Mouse (Mus musculus): ENCODE measurements at regions not wholly inside any gene's neighbourhood (a gene's known extent, or its start where the extent isn't known, plus 50 kb on each side); places are given as distances from the start of the nearest gene placed in this dataset.

GRCm38 (mm10) chr3:19059906-19060870, 568.3 kb downstream of the 1700064H15Rik start:
- H3K9ac ChIP-seq = no peak overlapping the region
- no peaks in the 10 kb centered on the region for H3K27me3 ChIP-seq (ENCODE audit: insufficient read depth, low read length)
- WGBS = 30% methylated on average over 15 of the region's 17 CpGs
- H3K4me2 ChIP-seq (ENCODE audit: low read depth) = no peak overlapping the region
- ATAC-seq (peak; percentile 30; the same call in 1 of the 2 replicates), DNase-seq (peak; percentile 24)
- H3K27ac ChIP-seq (ENCODE audit: low read depth, low read length) = 0 out of 2 replicates have a peak overlapping the region, but pooled peaks have one; percentile 35
- no peaks in the 10 kb centered on the region for H3K36me3 ChIP-seq (ENCODE audit: insufficient read depth)
- H3K9me3 ChIP-seq (ENCODE audit: low read length) = no peaks in the 10 kb centered on the region
- TF ChIP-seq CTCF (IDR thresholded peaks at IDR 0.05; ENCODE audit: low read depth) = no peak
- 0 out of 2 replicates have a peak, but pooled peaks cover 4% of the 10 kb centered on the region for H3K4me1 ChIP-seq (ENCODE audit: insufficient read depth)
- no peak overlapping the region for H3K4me3 ChIP-seq (ENCODE audit: low read depth, low read length)

- Histone ChIP-seq H3K9ac (no peak overlapping the region), H3K4me2 (ENCODE audit: low read depth) (no peak overlapping the region), H3K9me3 (ENCODE audit: low read length) (no peaks in the 10 kb centered on the region), H3K27ac (ENCODE audit: low read depth, low read length) (no peak overlapping the region), H3K27me3 (ENCODE audit: insufficient read depth, low read length) (no peaks in the 10 kb centered on the region), H3K4me1 (ENCODE audit: insufficient read depth) (0 out of 2 replicates have a peak, but pooled peaks cover 4% of the 10 kb centered on the region), H3K36me3 (ENCODE audit: insufficient read depth) (no peaks in the 10 kb centered on the region), H3K4me3 (ENCODE audit: low read depth, low read length) (no peak overlapping the region)
- 41% methylated on average over 12 of the region's 14 CpGs for WGBS
- TF ChIP-seq CTCF (IDR thresholded peaks at IDR 0.05; ENCODE audit: low read depth) = no peak
- ATAC-seq (peak; percentile 65), DNase-seq (no peak)
These were observed 566.8 kb downstream of the 1700064H15Rik start for GRCm38 (mm10) chr3:19061488-19062248.

GRCm38 (mm10) chr3:19062249-19062859, 566.1 kb downstream of the 1700064H15Rik start:
- H3K36me3 ChIP-seq (ENCODE audit: insufficient read depth) = no peaks in the 10 kb centered on the region
- WGBS = 35% methylated on average over 6 of the region's 6 CpGs
- no peak overlapping the region for H3K9ac ChIP-seq
- H3K4me2 ChIP-seq (ENCODE audit: low read depth) = no peak overlapping the region
- H3K4me1 ChIP-seq (ENCODE audit: insufficient read depth) = 0 out of 2 replicates have a peak, but pooled peaks cover 4% of the 10 kb centered on the region
- no peak overlapping the region for H3K27ac ChIP-seq (ENCODE audit: low read depth, low read length)
- DNase-seq = peak; percentile 90
- H3K4me3 ChIP-seq (ENCODE audit: low read depth, low read length) = no peak overlapping the region
- H3K9me3 ChIP-seq (ENCODE audit: low read length) = no peaks in the 10 kb centered on the region
- TF ChIP-seq CTCF (IDR thresholded peaks at IDR 0.05; ENCODE audit: low read depth) = peak; percentile 76
- H3K27me3 ChIP-seq (ENCODE audit: insufficient read depth, low read length) = no peaks in the 10 kb centered on the region
- ATAC-seq = peak; percentile 57

- WGBS = 88% methylated on average over 3 of the region's 3 CpGs
- Histone ChIP-seq H3K4me2 (ENCODE audit: low read depth) (no peak overlapping the region), H3K9me3 (ENCODE audit: low read length) (no peaks in the 10 kb centered on the region), H3K27me3 (ENCODE audit: insufficient read depth, low read length) (no peaks in the 10 kb centered on the region), H3K27ac (ENCODE audit: low read depth, low read length) (no peak overlapping the region), H3K9ac (no peak overlapping the region), H3K36me3 (ENCODE audit: insufficient read depth) (no peaks in the 10 kb centered on the region), H3K4me1 (ENCODE audit: insufficient read depth) (no peaks in the 10 kb centered on the region), H3K4me3 (ENCODE audit: low read depth, low read length) (no peak overlapping the region)
- no peak for TF ChIP-seq CTCF (IDR thresholded peaks at IDR 0.05; ENCODE audit: low read depth)
- ATAC-seq (no peak), DNase-seq (no peak)
These were observed 561.2 kb downstream of the 1700064H15Rik start for GRCm38 (mm10) chr3:19067141-19067757.

Data from forebrain, postnatal 0 days (tissue).